Mouse (Mus musculus): ENCODE results near the gene Ccdc177. TPM values are rescaled to one million over a fixed set of nuclear protein-coding genes. Genes with fewer than 3 reads are reported as not detected.
A peak's percentile ranks its signal among the peaks of the same experiment; 100 is the strongest.

Gene Ccdc177
- polyA plus RNA-seq (2015; fragmentation: Nextera tagmentation; extraction: Ambion mirVana), result 0.14 and 0.17 TPM in 2 replicates

DNA sequence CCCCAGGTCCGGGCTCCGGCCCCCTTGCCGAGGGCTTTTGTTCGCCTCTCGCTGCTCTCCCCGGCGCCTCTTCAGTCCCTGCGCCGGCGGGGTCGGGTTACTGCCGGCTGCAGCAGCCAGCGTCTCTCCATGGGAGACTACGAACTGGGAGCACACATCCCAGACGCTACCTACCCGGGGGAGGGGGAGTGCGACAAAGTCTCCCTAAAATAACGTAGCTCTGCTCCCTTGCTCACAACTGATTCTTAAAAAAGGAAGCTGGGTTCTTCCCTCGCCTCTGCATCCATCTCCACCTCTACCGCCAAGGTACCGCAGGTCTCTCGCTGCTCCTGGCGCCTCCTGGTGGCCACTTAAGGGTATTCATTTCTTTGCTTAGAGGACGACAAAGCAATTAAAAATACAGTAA, at the start of gene Ccdc177:
Gene Ccdc177 (minus strand): TSS at position 292 of the 406 bp plus-strand sequence.
- H3K4me3 ChIP-seq (replicated peaks), result peak within 1 kb of the TSS; percentile 56
- H3K27ac ChIP-seq, result no peak within 1 kb of the TSS
- WGBS, result 0% methylated on average over 24 of the region's 24 CpGs
- no peaks in the 10 kb centered on the region for H3K36me3 ChIP-seq
- peaks cover 76% of the 10 kb centered on the region for H3K27me3 ChIP-seq
- H3K4me2 ChIP-seq, result peak within 1 kb of the TSS; percentile 96
- no peak for ATAC-seq (replicated peaks; ENCODE audit: low FRiP score)
- H3K9me3 ChIP-seq (replicated peaks), result no peaks in the 10 kb centered on the region
- peaks cover 35% of the 10 kb centered on the region for H3K4me1 ChIP-seq
- peak within 1 kb of the TSS; percentile 9; the same call in 1 of the 2 replicates for H3K9ac ChIP-seq

DNA sequence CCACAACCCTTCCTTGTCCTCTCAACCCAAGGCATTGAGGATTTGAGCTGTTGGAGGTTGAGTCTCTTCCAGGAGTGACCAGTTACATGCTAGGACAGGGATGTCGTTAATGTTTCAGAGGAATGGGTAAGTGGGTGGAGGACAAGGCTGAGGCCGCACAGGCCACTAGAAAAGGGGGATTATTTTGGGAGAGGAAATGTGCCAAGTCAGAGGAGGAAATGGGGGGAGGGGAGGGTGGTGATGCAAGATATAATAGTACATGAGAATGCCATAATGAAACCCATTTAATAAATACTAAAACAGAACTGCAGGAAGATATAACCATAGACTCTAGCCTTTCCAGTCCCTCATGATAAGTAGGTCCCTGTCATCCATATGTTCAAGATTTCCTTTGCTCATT, 49.5 kb upstream of the Ccdc177 start:
- Histone ChIP-seq H3K27ac (0 out of 2 replicates have a peak overlapping the region, but pooled peaks have one; percentile 32), H3K36me3 (no peaks in the 10 kb centered on the region), H3K9me3 (replicated peaks) (no peaks in the 10 kb centered on the region), H3K4me1 (peaks cover 23% of the 10 kb centered on the region), H3K4me3 (replicated peaks) (no peak overlapping the region), H3K9ac (no peak overlapping the region), H3K27me3 (no peaks in the 10 kb centered on the region), H3K4me2 (no peak overlapping the region)
- no peak for ATAC-seq (replicated peaks; ENCODE audit: low FRiP score)
- 77% methylated on average over 2 of the region's 2 CpGs for WGBS

DNA sequence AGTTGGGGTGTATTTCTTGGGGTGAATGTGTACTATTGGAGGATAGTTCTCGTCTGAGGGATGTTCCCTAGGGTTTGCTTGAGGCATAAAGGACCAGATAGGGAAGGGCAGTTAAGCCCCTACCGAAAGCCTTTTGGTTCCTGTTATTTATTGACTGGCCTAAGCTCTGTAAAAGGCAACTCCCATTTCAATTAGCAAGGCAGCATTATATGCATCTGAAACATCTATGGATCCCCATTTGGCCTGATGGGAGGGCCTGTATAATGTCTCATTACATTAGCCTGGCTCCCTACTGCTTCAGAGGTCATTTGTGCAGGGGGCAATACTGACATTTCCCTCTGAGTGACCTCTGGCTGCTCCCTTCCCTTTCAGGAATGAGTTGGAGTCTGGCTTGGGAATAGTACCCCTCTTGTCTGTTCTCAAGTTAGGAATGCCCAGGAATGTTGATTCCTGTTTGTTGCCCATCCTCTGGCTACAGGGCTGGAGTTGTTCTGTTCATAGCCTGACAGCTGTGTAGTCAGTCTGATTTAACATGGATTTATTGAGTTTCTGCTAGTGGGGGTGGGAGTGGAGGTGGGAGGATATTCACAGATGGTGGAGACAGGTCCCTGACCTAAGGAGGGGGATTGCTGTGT, 47.1 kb upstream of the Ccdc177 start:
- ATAC-seq (replicated peaks; ENCODE audit: low FRiP score), result no peak
- Histone ChIP-seq H3K36me3 (no peaks in the 10 kb centered on the region), H3K27ac (no peak overlapping the region), H3K4me2 (no peak overlapping the region), H3K4me3 (replicated peaks) (no peak overlapping the region), H3K27me3 (no peaks in the 10 kb centered on the region), H3K9ac (no peak overlapping the region), H3K4me1 (peaks cover 27% of the 10 kb centered on the region), H3K9me3 (replicated peaks) (no peaks in the 10 kb centered on the region)
- WGBS, result 19% methylated on average over 2 of the region's 2 CpGs

DNA sequence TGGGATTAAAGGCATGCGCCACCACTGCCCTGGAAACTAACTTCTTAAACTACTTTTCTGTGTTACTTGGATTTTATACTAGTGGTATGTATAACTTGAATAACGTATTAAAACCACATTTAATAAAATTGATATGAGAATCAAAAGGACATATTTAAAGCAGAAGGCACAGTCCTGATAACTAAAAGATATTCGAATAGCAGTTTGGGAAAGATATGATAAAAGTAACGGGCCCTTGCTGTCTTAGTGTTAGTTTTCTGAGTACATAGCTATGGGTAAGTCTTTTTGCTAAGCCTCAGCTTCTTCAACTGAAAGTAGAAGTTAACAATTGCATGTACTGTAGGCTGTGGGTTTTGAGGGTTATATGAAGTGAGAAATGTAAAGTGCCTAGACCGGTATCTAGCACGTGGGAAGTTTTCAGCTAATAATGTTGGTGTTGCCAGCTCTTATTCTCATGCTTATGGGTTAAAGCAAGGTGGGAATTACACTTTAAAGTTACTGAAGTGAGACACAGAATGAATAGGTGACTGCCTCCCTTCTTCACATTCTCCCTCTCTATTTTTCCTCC, 44.5 kb upstream of the Ccdc177 start:
- ATAC-seq (replicated peaks; ENCODE audit: low FRiP score), result no peak
- Histone ChIP-seq H3K9me3 (replicated peaks) (no peaks in the 10 kb centered on the region), H3K4me2 (no peak overlapping the region), H3K27ac (no peak overlapping the region), H3K27me3 (no peaks in the 10 kb centered on the region), H3K36me3 (no peaks in the 10 kb centered on the region), H3K4me3 (replicated peaks) (no peak overlapping the region), H3K4me1 (peaks cover 18% of the 10 kb centered on the region), H3K9ac (no peak overlapping the region)
- 90% methylated on average over 6 of the region's 6 CpGs for WGBS

DNA sequence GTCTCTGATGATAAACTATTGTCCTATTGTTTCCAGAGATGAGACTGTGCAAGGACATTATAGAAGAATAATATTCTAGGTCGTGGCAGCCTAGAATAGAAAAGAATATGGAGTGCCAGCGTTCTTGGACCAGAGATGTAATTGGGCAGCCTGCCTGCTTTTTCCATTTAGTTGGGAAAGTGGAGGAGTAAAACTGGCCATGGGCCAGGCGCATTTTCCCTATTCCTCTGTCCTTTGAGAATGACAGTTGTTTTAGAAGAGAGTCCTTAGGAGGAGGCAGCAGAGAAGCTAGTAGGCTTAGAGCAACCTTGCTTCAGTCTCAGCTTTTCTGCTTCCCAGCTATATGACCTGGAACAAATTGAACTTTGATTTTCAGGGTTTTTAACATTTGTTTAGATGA, 43.4 kb upstream of the Ccdc177 start:
- H3K9me3 ChIP-seq (replicated peaks), result no peaks in the 10 kb centered on the region
- H3K27me3 ChIP-seq, result no peaks in the 10 kb centered on the region
- H3K9ac ChIP-seq, result no peak overlapping the region
- peaks cover 18% of the 10 kb centered on the region for H3K4me1 ChIP-seq
- H3K4me3 ChIP-seq (replicated peaks), result no peak overlapping the region
- no peak overlapping the region for H3K27ac ChIP-seq
- no peaks in the 10 kb centered on the region for H3K36me3 ChIP-seq
- H3K4me2 ChIP-seq, result no peak overlapping the region
- WGBS, result 60% methylated on average over 3 of the region's 3 CpGs
- ATAC-seq (replicated peaks; ENCODE audit: low FRiP score), result no peak

DNA sequence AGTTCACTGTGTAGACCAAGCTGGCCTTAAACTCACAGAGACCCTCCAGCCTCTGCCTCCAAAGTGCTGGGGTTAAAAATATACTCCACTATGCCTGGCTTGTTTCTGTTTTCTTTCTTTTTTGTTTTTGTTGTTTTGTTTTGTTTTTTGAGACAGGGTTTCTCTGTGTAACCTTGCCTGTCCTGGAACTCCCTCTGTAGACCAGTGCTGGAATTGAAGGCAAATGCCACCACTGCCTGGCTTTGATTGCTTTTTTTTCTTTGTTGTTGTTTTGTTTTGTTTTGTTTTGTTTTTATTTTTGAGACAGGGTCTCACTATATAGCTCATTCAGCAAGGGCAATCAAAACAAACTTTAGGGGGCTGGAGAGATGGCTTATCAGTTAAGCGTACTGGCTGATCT, 41.0 kb upstream of the Ccdc177 start:
- Histone ChIP-seq H3K4me1 (peaks cover 6% of the 10 kb centered on the region), H3K9ac (no peak overlapping the region), H3K4me3 (replicated peaks) (no peak overlapping the region), H3K27me3 (no peaks in the 10 kb centered on the region), H3K36me3 (no peaks in the 10 kb centered on the region), H3K27ac (no peak overlapping the region), H3K9me3 (replicated peaks) (no peaks in the 10 kb centered on the region), H3K4me2 (no peak overlapping the region)
- 90% methylated on average over 1 of the region's 1 CpGs for WGBS
- no peak for ATAC-seq (replicated peaks; ENCODE audit: low FRiP score)

- Histone ChIP-seq H3K36me3 (no peaks in the 10 kb centered on the region), H3K9ac (no peak overlapping the region), H3K4me1 (peaks cover 8% of the 10 kb centered on the region), H3K4me3 (replicated peaks) (no peak overlapping the region), H3K4me2 (no peak overlapping the region), H3K9me3 (replicated peaks) (no peaks in the 10 kb centered on the region), H3K27me3 (no peaks in the 10 kb centered on the region), H3K27ac (no peak overlapping the region)
- ATAC-seq (replicated peaks; ENCODE audit: low FRiP score), result no peak
- WGBS, result 98% methylated on average over 3 of the region's 3 CpGs
These were observed 39.7 kb upstream of the Ccdc177 start for GRCm38 (mm10) chr12:80800156-80800555.

GRCm38 (mm10) chr12:80798271-80798670, 37.8 kb upstream of the Ccdc177 start:
- Histone ChIP-seq H3K4me2 (no peak overlapping the region), H3K27ac (no peak overlapping the region), H3K27me3 (no peaks in the 10 kb centered on the region), H3K9me3 (replicated peaks) (no peaks in the 10 kb centered on the region), H3K4me3 (replicated peaks) (no peak overlapping the region), H3K4me1 (peaks cover 12% of the 10 kb centered on the region), H3K36me3 (no peaks in the 10 kb centered on the region), H3K9ac (no peak overlapping the region)
- ATAC-seq (replicated peaks; ENCODE audit: low FRiP score), result no peak

DNA sequence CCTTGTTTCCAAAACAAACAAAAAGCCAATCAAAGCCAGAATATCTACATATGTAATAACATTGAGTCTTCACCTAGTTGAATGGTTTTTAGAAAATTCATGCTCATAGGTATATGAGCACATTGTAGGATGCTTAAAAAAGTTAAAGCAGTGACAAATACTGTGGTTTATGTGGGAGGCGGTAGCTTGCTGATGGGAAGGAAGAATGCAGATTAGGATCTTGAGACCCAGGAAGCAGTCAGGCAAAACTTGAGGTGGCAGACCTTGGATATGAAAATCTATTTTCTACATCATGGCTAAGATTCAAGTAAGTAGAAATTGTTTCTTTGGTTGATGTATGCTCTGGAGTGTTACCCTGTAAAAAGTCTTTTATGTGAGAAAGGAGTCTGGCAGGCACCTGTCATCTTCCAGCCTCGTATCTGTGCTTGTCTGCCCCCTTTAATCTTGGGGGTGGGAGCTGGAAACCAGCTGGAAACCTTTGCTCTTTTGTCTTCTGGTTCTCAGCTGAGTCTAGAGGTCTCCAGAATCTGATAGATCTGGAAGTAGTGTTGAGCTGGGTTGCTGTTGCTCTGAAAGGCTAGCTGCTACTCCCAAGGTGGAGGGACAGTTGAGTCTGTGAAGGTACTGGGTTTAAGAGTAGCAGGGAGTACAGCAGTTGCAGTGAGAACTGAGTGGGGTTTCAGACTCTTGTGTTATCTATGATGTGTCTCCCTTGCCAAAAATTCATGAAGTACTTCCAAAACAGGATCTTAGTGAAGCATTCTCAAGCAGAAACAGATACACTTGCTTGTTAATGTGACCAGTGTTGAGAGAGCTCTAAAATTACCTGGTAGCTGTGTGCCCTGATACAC, 34.7 kb upstream of the Ccdc177 start:
- WGBS, result 55% methylated on average over 2 of the region's 2 CpGs
- Histone ChIP-seq H3K9me3 (replicated peaks) (no peaks in the 10 kb centered on the region), H3K36me3 (no peaks in the 10 kb centered on the region), H3K4me1 (peaks cover 32% of the 10 kb centered on the region), H3K27me3 (no peaks in the 10 kb centered on the region), H3K9ac (no peak overlapping the region), H3K4me3 (replicated peaks) (no peak overlapping the region), H3K4me2 (no peak overlapping the region), H3K27ac (no peak overlapping the region)
- ATAC-seq (replicated peaks; ENCODE audit: low FRiP score), result no peak

DNA sequence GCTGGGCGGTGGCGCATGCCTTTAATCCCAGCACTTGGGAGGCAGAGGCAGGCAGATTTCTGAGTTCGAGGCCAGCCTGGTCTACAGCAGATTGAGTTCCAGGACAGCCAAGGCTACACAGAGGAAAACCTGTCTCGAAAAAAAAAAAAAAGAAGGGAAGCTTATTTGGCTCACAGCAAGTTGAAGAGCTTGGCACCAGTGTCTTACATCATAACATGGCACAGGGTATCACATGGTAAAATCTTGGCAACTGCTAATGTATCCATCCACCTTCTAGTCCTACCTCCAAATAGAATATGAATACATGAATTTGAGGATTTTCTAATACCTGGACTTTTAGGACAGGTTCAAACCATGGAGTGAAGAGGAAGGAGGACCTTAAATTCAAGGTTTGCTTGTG, 34.0 kb upstream of the Ccdc177 start:
- H3K4me3 ChIP-seq (replicated peaks), result no peak overlapping the region
- 96% methylated on average over 4 of the region's 4 CpGs for WGBS
- no peak for ATAC-seq (replicated peaks; ENCODE audit: low FRiP score)

DNA sequence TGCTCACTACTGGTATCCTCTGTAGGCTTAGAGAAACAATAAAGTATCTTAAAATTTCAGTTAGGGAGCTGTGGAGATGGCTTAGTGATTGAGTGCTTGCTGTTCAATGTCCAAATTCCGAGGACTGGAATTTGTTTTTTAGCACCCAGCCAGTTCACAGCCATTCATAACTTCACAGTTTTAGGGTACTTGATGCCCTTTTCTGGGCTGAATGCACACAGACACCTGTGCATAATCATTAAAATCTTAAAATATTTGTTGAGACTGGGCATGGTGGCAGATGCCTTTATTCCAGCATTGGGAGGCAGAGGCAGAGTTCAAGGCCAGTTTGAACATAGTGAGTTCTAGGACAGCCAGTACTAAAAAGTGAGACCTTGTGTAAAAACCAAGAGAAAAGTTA, 33.0 kb upstream of the Ccdc177 start:
- Histone ChIP-seq H3K27me3 (0 out of 2 replicates have a peak, but pooled peaks cover under 1% of the 10 kb centered on the region), H3K27ac (no peak overlapping the region), H3K9me3 (replicated peaks) (no peaks in the 10 kb centered on the region), H3K9ac (no peak overlapping the region), H3K4me3 (replicated peaks) (no peak overlapping the region), H3K36me3 (no peaks in the 10 kb centered on the region), H3K4me2 (no peak overlapping the region), H3K4me1 (peaks cover 37% of the 10 kb centered on the region)
- 78% methylated on average over 1 of the region's 1 CpGs for WGBS
- no peak for ATAC-seq (replicated peaks; ENCODE audit: low FRiP score)

More for the DNA sequence above, 34.0 kb upstream of the Ccdc177 start:
- H3K4me2 ChIP-seq, result no peak overlapping the region
- H3K27me3 ChIP-seq, result no peaks in the 10 kb centered on the region
- no peaks in the 10 kb centered on the region for H3K36me3 ChIP-seq
- H3K4me1 ChIP-seq, result peaks cover 37% of the 10 kb centered on the region
- H3K27ac ChIP-seq, result no peak overlapping the region
- no peaks in the 10 kb centered on the region for H3K9me3 ChIP-seq (replicated peaks)
- H3K9ac ChIP-seq, result no peak overlapping the region

GRCm38 (mm10) chr12:80792867-80793266, 32.4 kb upstream of the Ccdc177 start:
- Histone ChIP-seq H3K9me3 (replicated peaks) (no peaks in the 10 kb centered on the region), H3K27ac (no peak overlapping the region), H3K4me2 (0 out of 2 replicates have a peak overlapping the region, but pooled peaks have one; percentile 28), H3K36me3 (no peaks in the 10 kb centered on the region), H3K27me3 (0 out of 2 replicates have a peak, but pooled peaks cover 4% of the 10 kb centered on the region), H3K9ac (no peak overlapping the region), H3K4me3 (replicated peaks) (no peak overlapping the region), H3K4me1 (peaks cover 37% of the 10 kb centered on the region)
- no peak for ATAC-seq (replicated peaks; ENCODE audit: low FRiP score)
- WGBS, result 68% methylated on average over 5 of the region's 5 CpGs
